Mouse (Mus musculus): ENCODE measurements at regions not wholly inside any gene's neighbourhood (a gene's known extent, or its start where the extent isn't known, plus 50 kb on each side); places are given as distances from the start of the nearest gene placed in this dataset.

DNA sequence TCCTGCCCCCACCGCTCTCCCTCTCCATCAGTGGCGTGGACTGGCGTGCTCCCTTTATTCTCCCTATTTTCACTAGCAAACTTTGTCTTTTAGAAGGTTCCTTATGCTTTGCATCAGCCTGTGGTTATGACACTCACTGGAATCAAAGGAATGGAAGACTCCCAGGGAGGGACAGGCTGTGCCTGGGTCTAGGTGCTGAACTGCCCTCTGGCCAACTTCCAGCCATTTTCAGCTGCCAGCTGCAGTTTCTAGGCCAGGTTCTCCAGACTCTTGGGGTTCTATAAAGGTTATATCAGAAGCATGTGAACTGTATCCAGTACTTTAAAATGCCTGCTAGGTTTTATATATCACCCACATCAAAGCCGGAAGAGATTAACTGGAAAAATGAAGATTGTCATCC, 50.2 kb upstream of the Mkln1 start:
- H3K9ac ChIP-seq (ENCODE audit: low read depth, low read length) = no peak overlapping the region
- H3K36me3 ChIP-seq (ENCODE audit: control insufficient read depth, insufficient read depth, low read length) = no peaks in the 10 kb centered on the region
- no peaks in the 10 kb centered on the region for H3K27me3 ChIP-seq (replicated peaks; ENCODE audit: control insufficient read depth, insufficient read depth, low read length)
- no peaks in the 10 kb centered on the region for H3K9me3 ChIP-seq (ENCODE audit: control insufficient read depth, low read length)
- no peaks in the 10 kb centered on the region for H3K4me1 ChIP-seq (ENCODE audit: control insufficient read depth, insufficient read depth, low read depth, low read length)
- no peak overlapping the region for H3K27ac ChIP-seq (ENCODE audit: low read depth, low read length)
- ATAC-seq = no peak
- WGBS = 95% methylated on average over 4 of the region's 4 CpGs
- no peak overlapping the region for H3K4me2 ChIP-seq (ENCODE audit: low read length)
- no peak overlapping the region for H3K4me3 ChIP-seq (ENCODE audit: low read length)

MicroRNAs in the stretch of these regions (microRNA counts, 519-probe panel; counts per million panel counts)
- 2,769 counts per million, percentile 73 among the panel's probes with 10 or more counts for microRNA mmu-miR-29a

Small RNAs in the stretch of these regions (microRNA-seq; reads per million reads assigned to microRNA genes)
- 180 reads per million, percentile 57 among the genes with 10 or more reads in this experiment for gene Mir29a
- 2.7 reads per million, percentile 6 among the genes with 10 or more reads in this experiment for gene Mir29b-1

All from hindbrain, embryonic 16.5 days (tissue).